Mouse (Mus musculus): ENCODE results near the gene Mex3a.

Mex3a gene

GRCm38 (mm10) chr3:88544955-88545591 lies 12.9 kb downstream of the Mex3a start:
- DNase-seq (ENCODE audit: low spot score in 2 of 2), result no peak

GRCm38 (mm10) chr3:88546674-88547418 lies 14.7 kb downstream of the Mex3a start:
- DNase-seq (ENCODE audit: low spot score in 2 of 2), result no peak

GRCm38 (mm10) chr3:88548180-88548917 lies 16.2 kb downstream of the Mex3a start, which contains the start of gene Rab25:
Gene Rab25, minus strand, starts transcription at chr3:88548300.
- DNase-seq (ENCODE audit: low spot score in 2 of 2), result peak in 1 of 2 experiments; percentile 49

GRCm38 (mm10) chr3:88551586-88551985 lies 19.4 kb downstream of the Mex3a start:
- DNase-seq (ENCODE audit: low spot score in 2 of 2), result no peak

GRCm38 (mm10) chr3:88552082-88552645 lies 20.0 kb downstream of the Mex3a start:
- DNase-seq (ENCODE audit: low spot score in 2 of 2), result no peak

- peak; percentile 96 to 97 for DNase-seq (ENCODE audit: low spot score in 2 of 2)
Observed at GRCm38 (mm10) chr3:88552676-88553524, 20.7 kb downstream of the Mex3a start, which contains the start of gene Lamtor2. Gene Lamtor2, minus strand, starts transcription at chr3:88553074.

GRCm38 (mm10) chr3:88553525-88553879 lies 21.3 kb downstream of the Mex3a start, which contains the start of gene Ubqln4:
Gene Ubqln4, plus strand, starts transcription at chr3:88553758.
- DNase-seq (ENCODE audit: low spot score in 2 of 2), result peak; percentile 92 to 94

GRCm38 (mm10) chr3:88553880-88554586 lies 21.8 kb downstream of the Mex3a start:
- DNase-seq (ENCODE audit: low spot score in 2 of 2), result no peak

GRCm38 (mm10) chr3:88555069-88555605 lies 22.9 kb downstream of the Mex3a start:
- no peak for DNase-seq (ENCODE audit: low spot score in 2 of 2)

- DNase-seq (ENCODE audit: low spot score in 2 of 2), result no peak
Observed at GRCm38 (mm10) chr3:88555731-88556130, 23.5 kb downstream of the Mex3a start.

- DNase-seq (ENCODE audit: low spot score in 2 of 2), result no peak
Observed at GRCm38 (mm10) chr3:88556616-88557015, 24.4 kb downstream of the Mex3a start.

- no peak for DNase-seq (ENCODE audit: low spot score in 2 of 2)
Observed at GRCm38 (mm10) chr3:88559596-88559995, 27.4 kb downstream of the Mex3a start.

GRCm38 (mm10) chr3:88561989-88562388 lies 29.8 kb downstream of the Mex3a start:
- no peak for DNase-seq (ENCODE audit: low spot score in 2 of 2)

GRCm38 (mm10) chr3:88563442-88563841 lies 31.2 kb downstream of the Mex3a start:
- DNase-seq (ENCODE audit: low spot score in 2 of 2), result no peak

- DNase-seq (ENCODE audit: low spot score in 2 of 2), result no peak
Observed at GRCm38 (mm10) chr3:88563966-88564365, 31.8 kb downstream of the Mex3a start.

GRCm38 (mm10) chr3:88566116-88566515 lies 33.9 kb downstream of the Mex3a start:
- no peak for DNase-seq (ENCODE audit: low spot score in 2 of 2)

GRCm38 (mm10) chr3:88566536-88567061 lies 34.4 kb downstream of the Mex3a start:
- no peak for DNase-seq (ENCODE audit: low spot score in 2 of 2)

- DNase-seq (ENCODE audit: low spot score in 2 of 2), result no peak
Observed at GRCm38 (mm10) chr3:88567892-88568291, 35.7 kb downstream of the Mex3a start.

GRCm38 (mm10) chr3:88568615-88569014 lies 36.4 kb downstream of the Mex3a start:
- no peak for DNase-seq (ENCODE audit: low spot score in 2 of 2)

- DNase-seq (ENCODE audit: low spot score in 2 of 2), result no peak
Observed at GRCm38 (mm10) chr3:88569093-88569492, 36.9 kb downstream of the Mex3a start.

All from urinary bladder, postnatal 4 days (tissue).